Mouse (Mus musculus): ENCODE data around the gene Ankrd60.

GRCm38 (mm10) chr2:173587411-173587810 lies 9.2 kb upstream of the Ankrd60 start:
- TF ChIP-seq GATA1 (IDR thresholded peaks at IDR 0.05; ENCODE audit: borderline replicate concordance, low read length) (no peak), FLI1 (IDR thresholded peaks at IDR 0.05; ENCODE audit: low read length) (no peak)

All from megakaryocyte, embryonic 14.5 days (primary cell).